Mouse (Mus musculus) heart, embryonic 10.5 days (tissue): ENCODE data around the gene Zfp507. TPM values are rescaled to one million over a fixed set of nuclear protein-coding genes. Genes with fewer than 3 reads are reported as not detected.

Experiments
- DNase-seq: peaks from one replicate; pipeline ENCODE4 v3.0.0-alpha.2; 2017; ENCODE audit warnings: low spot score
- H3K27ac ChIP-seq: fragments of 300-500 bp; sonication (generic); 2 replicates; pipeline ENCODE4 v1.5.1; 2016; ENCODE audit warnings: mild to moderate bottlenecking
- H3K27me3 ChIP-seq: fragments of 300-500 bp; sonication (generic); 2 replicates; pipeline ENCODE4 v1.6.1; 2016; ENCODE audit warnings: mild to moderate bottlenecking; ENCODE audit not compliant: poor library complexity, insufficient read depth, severe bottlenecking
- H3K36me3 ChIP-seq: fragments of 300-500 bp; sonication (generic); 2 replicates; pipeline ENCODE4 v1.6.1; 2016; ENCODE audit warnings: mild to moderate bottlenecking, moderate library complexity
- H3K4me1 ChIP-seq: fragments of 300-500 bp; sonication (generic); 2 replicates; pipeline ENCODE4 v1.6.1; 2016; ENCODE audit warnings: mild to moderate bottlenecking
- H3K4me3 ChIP-seq: fragments of 300-500 bp; sonication (generic); 2 replicates; pipeline ENCODE4 v1.5.1; 2016; ENCODE audit warnings: mild to moderate bottlenecking, moderate library complexity
- H3K9me3 ChIP-seq: fragments of 300-500 bp; sonication (generic); 2 replicates; pipeline ENCODE4 v1.6.1; 2016; ENCODE audit warnings: mild to moderate bottlenecking, moderate library complexity
- WGBS: fragments of 180-500 bp; shearing (Covaris S2); methylation state at CpG from one replicate; pipeline ENCODE4 v1.1.7; 2016; 5-methylcytosine and 5-hydroxymethylcytosine counted together
- polyA plus RNA-seq: library from polyadenylated mRNA; unstranded; fragments of >200 nt; fragmentation: Nextera tagmentation; extraction: Ambion mirVana; gene quantifications from 2 replicates; pipeline ENCODE4 v1.2.1, GENCODE M21; 2016

The Zfp507 gene
- polyA plus RNA-seq, 1 experiment from 2014 or later: 15.9 TPM

DNA sequence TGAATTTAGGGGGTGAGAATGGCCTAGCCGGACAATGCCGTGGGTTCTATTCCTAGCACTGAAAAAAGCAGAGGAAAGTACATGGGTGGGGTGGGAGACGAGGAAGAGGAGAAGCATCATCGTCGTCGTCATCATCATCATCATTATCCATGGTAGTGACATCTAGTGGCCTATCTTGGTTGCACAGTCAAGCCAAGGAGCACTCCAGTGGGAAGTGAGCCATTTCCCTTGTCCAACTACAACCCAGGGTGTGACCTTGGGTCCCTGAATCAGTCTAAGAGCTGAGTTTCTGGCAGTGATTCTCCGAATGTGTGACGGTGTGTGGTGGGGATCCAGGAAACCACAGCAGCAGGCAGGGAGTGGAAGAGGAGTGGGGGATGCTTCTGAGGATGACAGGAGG is 7.9 kb upstream of the Zfp507 start:
- H3K36me3 ChIP-seq: no peaks in the 10 kb centered on the region
- 50% methylated on average over 8 of the region's 8 CpGs for WGBS
- H3K27ac ChIP-seq: no peak overlapping the region
- no peak overlapping the region for H3K4me3 ChIP-seq
- DNase-seq: no peak
- no peaks in the 10 kb centered on the region for H3K9me3 ChIP-seq
- H3K4me1 ChIP-seq: no peaks in the 10 kb centered on the region
- no peaks in the 10 kb centered on the region for H3K27me3 ChIP-seq

DNA sequence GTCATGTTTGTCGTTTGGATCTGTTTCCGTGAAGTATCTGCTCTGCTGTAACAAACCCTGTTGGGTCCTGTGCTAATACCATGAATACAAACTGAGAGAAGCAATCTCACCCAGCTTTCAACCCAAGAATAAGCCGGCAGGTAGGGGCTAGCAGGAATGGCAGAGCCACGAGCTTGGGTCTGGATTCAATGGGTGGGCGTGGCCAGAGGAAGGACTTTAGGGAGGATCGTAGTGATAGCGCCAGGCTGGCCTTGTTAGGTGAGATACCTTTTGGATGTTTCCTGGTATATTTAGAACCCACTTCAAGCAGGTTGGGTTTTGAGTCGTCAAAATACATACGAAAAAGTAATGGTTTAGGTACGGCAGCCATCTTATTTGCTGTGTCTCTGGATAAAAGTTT is 1.4 kb upstream of the Zfp507 start:
- 63% methylated on average over 10 of the region's 10 CpGs for WGBS
- Histone ChIP-seq H3K4me1 (peaks cover 8% of the 10 kb centered on the region; the same call in 1 of the 2 replicates), H3K9me3 (no peaks in the 10 kb centered on the region), H3K27me3 (no peaks in the 10 kb centered on the region), H3K36me3 (peaks cover 21% of the 10 kb centered on the region), H3K4me3 (no peak overlapping the region), H3K27ac (no peak overlapping the region)
- no peak for DNase-seq

DNA sequence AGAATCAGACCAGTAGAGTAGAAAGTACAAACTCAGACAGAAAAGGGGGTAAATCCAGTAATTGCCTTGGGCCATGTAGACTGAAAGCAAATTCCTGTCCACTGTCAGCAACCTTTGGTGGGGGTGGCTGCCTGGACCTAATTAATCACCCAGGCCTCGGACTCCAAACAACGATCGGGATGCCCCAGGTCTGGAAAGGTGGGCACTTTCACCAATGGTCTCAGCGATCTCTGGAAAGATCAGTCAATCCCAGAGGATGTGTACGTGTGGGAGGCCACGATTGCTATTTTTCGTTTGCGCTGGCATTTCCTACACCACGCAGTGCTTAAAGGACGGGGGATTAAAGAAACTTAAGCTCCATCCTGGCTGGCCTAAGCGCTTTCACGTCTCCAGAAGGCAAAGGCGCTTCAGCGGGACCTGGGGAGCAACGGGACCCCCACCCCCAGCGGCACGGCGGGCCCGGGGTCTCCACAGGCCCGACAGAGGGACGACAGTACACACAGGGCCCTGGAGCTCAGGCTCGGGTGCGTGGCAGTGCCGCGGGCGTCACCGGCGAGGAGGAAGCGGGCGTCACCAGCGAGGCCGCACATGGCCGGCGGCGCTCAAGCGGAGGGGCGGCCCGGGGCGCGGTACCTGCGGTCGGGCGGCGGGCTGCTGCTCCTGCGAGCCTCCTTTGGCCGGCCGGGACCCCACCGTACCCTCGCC is 450 bp downstream of the Zfp507 start:
- no peaks in the 10 kb centered on the region for H3K27me3 ChIP-seq

DNA sequence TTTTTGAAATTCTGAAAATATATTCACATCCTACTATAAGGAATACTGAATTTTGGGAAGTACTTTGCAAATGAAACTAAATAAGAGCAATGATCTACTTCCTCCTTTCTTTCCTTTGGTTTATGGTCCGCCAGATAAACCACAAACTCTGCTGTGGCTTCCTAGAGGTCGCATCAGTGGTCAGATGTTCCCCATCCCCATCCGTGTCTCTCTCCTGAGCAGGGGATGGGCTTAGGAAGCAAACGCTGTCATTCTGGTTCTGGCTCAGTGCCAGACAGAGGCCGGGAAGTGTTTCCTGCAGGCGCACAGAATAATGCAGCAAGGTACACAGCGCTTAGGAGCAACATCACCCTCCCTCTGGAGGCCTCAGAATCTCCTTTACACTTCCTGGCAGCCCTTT is 6.7 kb downstream of the Zfp507 start:
- Histone ChIP-seq H3K27me3 (no peaks in the 10 kb centered on the region), H3K27ac (no peak overlapping the region), H3K4me3 (no peak overlapping the region), H3K4me1 (peaks cover 7% of the 10 kb centered on the region; the same call in 1 of the 2 replicates), H3K9me3 (no peaks in the 10 kb centered on the region), H3K36me3 (peaks cover 93% of the 10 kb centered on the region)
- DNase-seq: no peak
- WGBS: 57% methylated on average over 7 of the region's 7 CpGs

More for the DNA sequence above, 450 bp downstream of the Zfp507 start:
- Histone ChIP-seq H3K4me1 (peaks cover 10% of the 10 kb centered on the region; the same call in 1 of the 2 replicates), H3K9me3 (no peaks in the 10 kb centered on the region), H3K27ac (peak overlapping the region; percentile 100), H3K4me3 (peak overlapping the region; percentile 92), H3K36me3 (peaks cover 34% of the 10 kb centered on the region)
- peak; percentile 80 for DNase-seq
- WGBS: under 1% methylated on average over 47 of the region's 49 CpGs

DNA sequence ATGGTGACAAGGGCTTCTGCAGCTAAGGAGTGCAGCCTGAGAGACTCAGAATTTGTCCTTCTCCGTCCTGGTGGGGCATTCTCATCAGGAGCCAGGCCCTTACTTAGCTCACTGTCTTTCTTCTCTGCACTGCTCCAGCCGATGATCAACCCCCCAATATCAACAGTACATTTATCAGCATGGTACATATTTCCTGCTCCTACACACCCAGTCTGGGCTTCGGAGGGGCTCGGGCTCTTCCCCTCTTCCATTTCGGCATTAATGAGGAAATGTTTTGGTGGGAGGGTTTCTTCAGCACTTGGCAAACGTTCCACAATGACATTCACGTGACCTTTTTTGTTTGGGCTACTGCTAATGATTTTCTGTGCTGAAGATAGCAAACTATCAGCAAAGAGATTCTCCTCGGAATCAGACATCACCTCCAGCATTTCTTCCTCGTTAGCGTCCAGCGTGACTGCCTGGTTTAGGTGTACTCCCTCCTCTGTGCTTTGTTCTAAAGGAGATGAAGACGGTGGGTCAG is 8.6 kb downstream of the Zfp507 start:
- no peak for DNase-seq
- Histone ChIP-seq H3K27ac (no peak overlapping the region), H3K4me3 (no peak overlapping the region), H3K4me1 (0 out of 2 replicates have a peak, but pooled peaks cover 5% of the 10 kb centered on the region), H3K27me3 (no peaks in the 10 kb centered on the region), H3K36me3 (peaks cover 92% of the 10 kb centered on the region), H3K9me3 (no peaks in the 10 kb centered on the region)
- 65% methylated on average over 12 of the region's 12 CpGs for WGBS

DNA sequence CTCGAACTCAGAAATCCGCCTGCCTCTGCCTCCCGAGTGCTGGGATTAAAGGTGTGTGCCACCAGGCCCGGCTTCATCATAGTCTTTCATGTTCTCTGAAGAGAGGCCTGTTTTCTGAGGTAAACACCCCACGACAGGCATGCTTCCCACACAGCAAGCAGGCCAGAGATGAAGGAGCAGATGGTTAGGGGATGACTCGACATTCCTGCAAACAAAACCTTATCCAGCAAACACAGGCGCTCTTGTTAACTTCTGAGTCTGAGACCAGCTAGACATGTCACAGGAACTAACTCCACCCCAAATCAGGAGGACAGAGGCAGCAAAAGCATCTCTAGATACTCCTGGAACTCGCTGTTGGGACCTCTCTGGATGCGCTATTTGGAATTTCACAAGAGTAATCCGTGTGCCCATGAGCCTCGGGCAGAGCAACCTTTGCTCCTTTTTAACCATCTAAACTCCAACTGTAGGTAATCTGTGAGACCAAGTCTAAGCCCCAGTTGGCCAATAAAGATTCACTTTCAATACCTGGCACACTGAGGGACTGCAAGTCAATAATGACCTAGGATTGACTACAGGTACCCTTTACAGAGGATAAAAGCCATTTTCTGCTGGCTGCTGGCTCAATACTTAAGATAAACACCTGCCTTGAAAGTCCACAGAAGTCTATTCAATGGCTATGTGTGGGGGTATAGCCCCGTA is 10.5 kb downstream of the Zfp507 start:
- peaks cover 95% of the 10 kb centered on the region for H3K36me3 ChIP-seq
- H3K27me3 ChIP-seq: no peaks in the 10 kb centered on the region
- H3K9me3 ChIP-seq: no peaks in the 10 kb centered on the region
- H3K27ac ChIP-seq: no peak overlapping the region
- H3K4me3 ChIP-seq: no peak overlapping the region
- DNase-seq: peak; percentile 78
- WGBS: 75% methylated on average over 12 of the region's 12 CpGs
- 0 out of 2 replicates have a peak, but pooled peaks cover 2% of the 10 kb centered on the region for H3K4me1 ChIP-seq

DNA sequence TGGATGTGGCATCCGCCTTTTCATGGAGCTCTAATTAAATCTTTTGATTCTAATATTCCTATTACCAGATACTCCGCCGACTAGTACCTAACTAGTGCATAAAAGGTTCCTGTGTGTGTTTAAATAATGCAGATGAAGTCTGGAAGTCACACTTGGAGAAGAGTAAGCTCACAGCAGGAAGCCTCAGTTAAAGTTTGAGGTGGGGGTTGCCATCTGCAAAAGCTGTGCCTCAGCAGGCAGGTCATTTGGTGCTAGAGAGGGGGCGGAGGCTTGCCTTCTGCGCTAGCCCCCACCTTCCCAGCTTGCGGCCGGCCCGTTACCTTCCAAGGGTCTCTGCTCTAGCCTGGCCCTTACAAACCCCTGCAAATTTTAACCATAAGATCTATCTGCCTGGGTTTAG is 11.9 kb downstream of the Zfp507 start:
- Histone ChIP-seq H3K27ac (no peak overlapping the region), H3K4me3 (no peak overlapping the region), H3K4me1 (no peaks in the 10 kb centered on the region), H3K36me3 (peaks cover 96% of the 10 kb centered on the region), H3K9me3 (no peaks in the 10 kb centered on the region), H3K27me3 (no peaks in the 10 kb centered on the region)
- 74% methylated on average over 8 of the region's 8 CpGs for WGBS
- DNase-seq: peak; percentile 54

DNA sequence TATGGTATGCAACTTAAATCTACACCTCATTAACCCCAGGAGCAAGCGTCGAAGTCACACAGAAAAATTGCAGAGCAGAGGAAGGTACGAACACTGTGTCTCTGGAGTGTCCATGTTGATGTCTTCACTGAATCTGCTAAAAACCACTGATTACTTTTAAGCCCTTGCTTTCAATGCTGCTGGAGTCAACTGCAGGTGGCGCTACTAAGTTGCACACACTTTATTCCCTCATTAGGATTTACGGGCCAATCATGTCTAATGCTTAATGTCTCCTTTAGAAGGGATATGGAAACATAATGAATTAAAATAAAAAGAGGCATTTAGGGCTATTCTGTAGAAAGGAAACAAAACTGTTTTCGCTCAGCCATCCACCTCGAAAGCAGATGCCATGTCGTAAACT is 12.6 kb downstream of the Zfp507 start:
- H3K9me3 ChIP-seq: no peaks in the 10 kb centered on the region
- WGBS: 89% methylated on average over 8 of the region's 8 CpGs
- H3K36me3 ChIP-seq: peaks cover 97% of the 10 kb centered on the region
- no peak for DNase-seq
- no peak overlapping the region for H3K4me3 ChIP-seq
- no peaks in the 10 kb centered on the region for H3K27me3 ChIP-seq
- H3K27ac ChIP-seq: no peak overlapping the region
- no peaks in the 10 kb centered on the region for H3K4me1 ChIP-seq

DNA sequence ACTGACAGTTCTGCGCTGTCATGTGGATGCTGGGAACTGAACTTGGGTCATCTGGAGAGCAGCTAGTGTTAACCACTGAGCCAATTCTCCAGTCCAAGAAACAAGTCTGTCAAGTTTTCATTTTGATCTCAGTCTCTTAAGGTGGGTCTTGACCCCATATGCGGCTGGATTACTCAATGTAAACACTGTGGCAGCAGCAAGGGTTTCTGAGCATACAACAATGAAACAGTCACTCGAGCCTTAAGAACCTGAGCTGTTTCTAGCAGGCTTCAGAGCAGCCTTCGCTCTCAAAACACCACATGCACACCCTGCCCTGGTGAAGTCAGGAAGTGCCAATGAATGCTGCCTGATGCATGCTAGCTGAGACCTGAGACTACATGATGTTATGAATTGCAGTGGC is 17.2 kb downstream of the Zfp507 start:
- H3K27ac ChIP-seq: no peak overlapping the region
- H3K4me3 ChIP-seq: no peak overlapping the region
- no peaks in the 10 kb centered on the region for H3K4me1 ChIP-seq
- 84% methylated on average over 4 of the region's 4 CpGs for WGBS
- no peaks in the 10 kb centered on the region for H3K9me3 ChIP-seq
- peaks cover 91% of the 10 kb centered on the region for H3K36me3 ChIP-seq
- DNase-seq: no peak
- no peaks in the 10 kb centered on the region for H3K27me3 ChIP-seq

DNA sequence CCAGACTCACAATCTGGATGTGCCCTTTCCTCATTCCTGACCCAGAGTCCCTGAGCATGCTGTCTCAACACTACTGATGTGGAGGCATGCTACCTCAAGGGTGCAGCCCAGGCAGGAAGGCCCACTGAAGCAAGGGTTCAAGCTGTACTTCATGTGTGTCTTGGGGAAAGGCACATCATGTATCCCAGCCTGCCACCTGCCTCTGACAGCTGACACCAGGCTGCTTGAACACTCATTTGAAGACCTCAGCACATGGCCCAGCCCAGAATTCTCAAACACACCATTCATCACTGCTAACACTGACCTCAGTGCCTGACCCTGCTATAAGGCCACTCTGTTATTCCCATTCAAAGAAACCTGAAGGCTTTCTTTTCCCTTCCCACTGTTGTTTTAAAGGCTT is 20.6 kb downstream of the Zfp507 start:
- no peaks in the 10 kb centered on the region for H3K27me3 ChIP-seq
- H3K4me3 ChIP-seq: no peak overlapping the region
- no peaks in the 10 kb centered on the region for H3K4me1 ChIP-seq
- no peaks in the 10 kb centered on the region for H3K9me3 ChIP-seq
- no peak for DNase-seq
- H3K36me3 ChIP-seq: peaks cover 88% of the 10 kb centered on the region
- no peak overlapping the region for H3K27ac ChIP-seq

DNA sequence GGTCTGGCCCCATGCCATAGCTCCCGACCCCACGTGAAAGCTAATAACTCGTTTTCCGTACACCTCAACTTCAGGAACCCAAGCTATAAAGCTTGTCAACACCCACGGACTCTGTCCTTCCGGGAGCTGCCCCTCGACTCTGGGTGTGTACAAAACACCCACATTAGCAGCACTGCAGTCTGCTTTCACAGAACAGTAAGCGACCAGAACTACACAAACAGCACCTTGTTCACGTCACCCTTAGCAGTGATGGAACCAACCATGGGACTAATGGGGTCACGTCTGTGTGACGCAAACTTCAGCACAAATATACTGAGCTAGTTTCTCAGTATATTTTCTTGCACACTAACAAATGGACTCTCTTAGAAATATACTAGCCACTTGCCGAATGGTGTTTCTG is 28.7 kb downstream of the Zfp507 start:
- Histone ChIP-seq H3K27ac (no peak overlapping the region), H3K9me3 (no peaks in the 10 kb centered on the region), H3K4me3 (no peak overlapping the region), H3K36me3 (peaks cover 66% of the 10 kb centered on the region), H3K27me3 (no peaks in the 10 kb centered on the region), H3K4me1 (peaks cover 5% of the 10 kb centered on the region; the same call in 1 of the 2 replicates)
- DNase-seq: no peak
- WGBS: 92% methylated on average over 12 of the region's 12 CpGs

DNA sequence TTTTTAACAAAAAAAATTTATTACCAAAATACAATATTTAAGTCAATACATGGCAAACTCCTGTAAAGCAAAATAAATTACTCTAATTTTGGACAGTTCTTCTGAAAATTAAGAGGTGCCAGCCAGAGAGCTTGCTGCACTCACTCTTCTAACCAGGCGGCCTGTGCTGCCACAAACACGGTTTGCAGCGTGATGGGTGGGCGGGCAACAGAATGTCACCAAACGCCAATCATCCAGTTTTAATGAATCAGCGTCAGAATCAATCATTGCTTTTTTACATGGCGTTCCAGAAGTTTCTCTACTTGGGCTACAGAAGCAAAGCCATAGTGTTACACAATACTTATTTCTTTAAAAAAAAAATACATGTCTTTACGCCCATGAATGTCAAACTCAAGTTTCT is 30.5 kb downstream of the Zfp507 start:
- Histone ChIP-seq H3K36me3 (peaks cover 52% of the 10 kb centered on the region), H3K27ac (no peak overlapping the region), H3K27me3 (no peaks in the 10 kb centered on the region), H3K9me3 (no peaks in the 10 kb centered on the region), H3K4me1 (peaks cover 5% of the 10 kb centered on the region; the same call in 1 of the 2 replicates), H3K4me3 (no peak overlapping the region)
- DNase-seq: no peak
- WGBS: 90% methylated on average over 8 of the region's 8 CpGs

DNA sequence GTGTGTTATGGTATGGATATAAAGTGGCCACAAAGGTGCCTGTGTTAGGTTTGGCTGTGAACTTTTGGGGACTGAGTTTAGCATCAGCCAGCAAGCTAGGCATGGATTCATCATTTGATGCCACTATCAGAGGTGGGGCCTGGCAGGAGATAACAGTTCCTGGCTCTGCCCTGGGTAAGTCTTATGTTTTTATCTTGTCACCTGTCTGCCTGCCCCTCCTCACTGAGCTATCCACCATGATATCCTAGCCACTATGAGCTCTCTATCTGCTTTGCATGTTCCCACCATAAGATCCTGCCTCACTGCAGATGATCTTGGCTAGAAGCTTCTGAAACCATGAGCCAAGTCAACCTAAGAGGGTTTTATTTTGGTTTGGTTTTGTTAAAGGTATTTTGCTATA is 31.7 kb downstream of the Zfp507 start:
- Histone ChIP-seq H3K27ac (no peak overlapping the region), H3K27me3 (no peaks in the 10 kb centered on the region), H3K4me1 (peaks cover 5% of the 10 kb centered on the region; the same call in 1 of the 2 replicates), H3K9me3 (no peaks in the 10 kb centered on the region), H3K4me3 (no peak overlapping the region), H3K36me3 (peaks cover 43% of the 10 kb centered on the region)
- DNase-seq: no peak
